14 mouse cellular contexts compared by ENCODE assay signal in genomic region chr6:85368722-85369121, GRCm38 (mm10). TPM values are rescaled to one million over a fixed set of nuclear protein-coding genes. Genes with fewer than 3 reads are reported as not detected.
DNase-seq lines count a peak whose midpoint lies in the region; ATAC-seq and TF ChIP-seq lines count a peak whose summit lies in the region.
"Had no signal": no experiment of that assay in that cellular context is flagged by ENCODE, and none has a peak within 500 bp of the region (broad histone marks: within the 10 kb centered on the region; RNA-seq: fewer than 3 reads in every experiment).

No protein-coding gene starts in this region.

- peak overlapping the region; percentile 24; the same call in 1 of the 2 replicates for H3K4me2 ChIP-seq in lung, embryonic 14.5 days
- peak overlapping the region; percentile 19; the same call in 1 of the 2 replicates for H3K4me2 ChIP-seq in limb, embryonic 13.5 days (replicated peaks)
- H3K4me2 ChIP-seq: liver, embryonic 13.5 days; midbrain, embryonic 13.5 days had no signal

- H3K27me3 ChIP-seq in lung, embryonic 14.5 days (ENCODE audit: insufficient read depth, low read length), result no peaks in the 10 kb centered on the region
- H3K27me3 ChIP-seq in limb, embryonic 13.5 days, result no peaks in the 10 kb centered on the region
- H3K27me3 ChIP-seq: midbrain, embryonic 13.5 days had no signal

- H3K36me3 ChIP-seq in lung, embryonic 14.5 days (ENCODE audit: insufficient read depth), result no peaks in the 10 kb centered on the region
- H3K36me3 ChIP-seq in limb, embryonic 13.5 days, result 0 out of 2 replicates have a peak, but pooled peaks cover 5% of the 10 kb centered on the region
- H3K36me3 ChIP-seq: liver, embryonic 13.5 days had no signal

- 47% methylated on average over 5 of the region's 5 CpGs for WGBS in lung, embryonic 14.5 days
- 62% methylated on average over 5 of the region's 5 CpGs for WGBS in limb, embryonic 13.5 days

- ATAC-seq in lung, embryonic 14.5 days (ENCODE audit: insufficient read depth), result peak; percentile 36; the same call in 1 of the 2 replicates
- ATAC-seq in limb, embryonic 13.5 days (ENCODE audit: low FRiP score, low read depth), result no peak
- ATAC-seq: midbrain, embryonic 13.5 days had no signal

- no peak for TF ChIP-seq CTCF in gastrocnemius, adult 2 months (IDR thresholded peaks at IDR 0.05)
- no peak for TF ChIP-seq CTCF in lung, embryonic 14.5 days (IDR thresholded peaks at IDR 0.05; ENCODE audit: low read depth)
- TF ChIP-seq CTCF in embryonic fibroblast, embryonic 13.5 days (IDR thresholded peaks at IDR 0.05; ENCODE audit: borderline replicate concordance, insufficient read depth, low read length), result no peak

- intact Hi-C loops in gastrocnemius, adult 2 months (cut with DNase I), result no loop called here
- intact Hi-C loops in gastrocnemius, postnatal 36 days (cut with DNase I), result no loop called here

- H3K27ac ChIP-seq in gastrocnemius, adult 2 months, result peak overlapping the region; percentile 92
- peak overlapping the region; percentile 80 for H3K27ac ChIP-seq in lung, embryonic 14.5 days (ENCODE audit: low read depth)
- peak overlapping the region; percentile 56 for H3K27ac ChIP-seq in embryonic fibroblast, embryonic 13.5 days (ENCODE audit: insufficient read depth, low read length)
- peak overlapping the region; percentile 72 for H3K27ac ChIP-seq in limb, embryonic 13.5 days
- H3K27ac ChIP-seq: liver, embryonic 13.5 days; midbrain, embryonic 13.5 days had no signal

- no peak overlapping the region for H3K9ac ChIP-seq in lung, embryonic 14.5 days
- H3K9ac ChIP-seq in limb, embryonic 13.5 days, result no peak overlapping the region
- H3K9ac ChIP-seq: liver, embryonic 13.5 days; midbrain, embryonic 13.5 days had no signal

- peaks cover 39% of the 10 kb centered on the region for H3K4me1 ChIP-seq in lung, embryonic 14.5 days (ENCODE audit: insufficient read depth)
- H3K4me1 ChIP-seq in embryonic fibroblast, embryonic 13.5 days (ENCODE audit: control insufficient read depth, insufficient read depth, low read length), result peaks cover 15% of the 10 kb centered on the region
- H3K4me1 ChIP-seq in limb, embryonic 13.5 days, result peaks cover 81% of the 10 kb centered on the region

- H3K4me3 ChIP-seq in gastrocnemius, adult 2 months, result peak overlapping the region; percentile 52
- no peak overlapping the region for H3K4me3 ChIP-seq in lung, embryonic 14.5 days (ENCODE audit: low read depth, low read length)
- H3K4me3 ChIP-seq in embryonic fibroblast, embryonic 13.5 days (ENCODE audit: insufficient read depth, low read length), result no peak overlapping the region
- H3K4me3 ChIP-seq in limb, embryonic 13.5 days, result no peak overlapping the region
- H3K4me3 ChIP-seq: liver, embryonic 13.5 days; midbrain, embryonic 13.5 days had no signal

- no peaks in the 10 kb centered on the region for H3K9me3 ChIP-seq in lung, embryonic 14.5 days (ENCODE audit: low read depth, low read length)
- H3K9me3 ChIP-seq in limb, embryonic 13.5 days, result no peaks in the 10 kb centered on the region
- H3K9me3 ChIP-seq: liver, embryonic 13.5 days; midbrain, embryonic 13.5 days had no signal

- TF ChIP-seq POLR2A in embryonic fibroblast, embryonic 13.5 days (IDR thresholded peaks at IDR 0.05; ENCODE audit: low read depth, low read length), result no peak

- no peak for DNase-seq in gastrocnemius, adult 2 months
- no peak for DNase-seq in gastrocnemius, postnatal 36 days
- peak; percentile 33 for DNase-seq in lung, embryonic 14.5 days
- DNase-seq in lung, postnatal 14 days, result no peak
- DNase-seq in natural killer cell, adult 2 months (ENCODE audit: low spot score in 2 of 2), result no peak
- no peak for DNase-seq in left cerebral cortex, adult 18-20 months (ENCODE audit: low spot score in 2 of 2)
- DNase-seq: liver, embryonic 13.5 days had no signal

RNA-seq across cellular contexts. Expression of gene Rab11fip5, which starts 5.7 kb away (rescaled TPM):
- 10 to 100 TPM; 24.2 to 28.2 TPM for total RNA-seq in gastrocnemius, adult 2 months (2021)
- 10 to 100 TPM; 20.2 to 26.7 TPM for total RNA-seq in gastrocnemius, postnatal 36 days (2021)
- 10.1 and 10.6 TPM in 2 replicates for polyA plus RNA-seq in lung, embryonic 14.5 days (2014; fragmentation: Nextera tagmentation; extraction: Ambion mirVana)
- polyA plus RNA-seq in embryonic fibroblast, embryonic 13.5 days (2011; ENCODE audit: insufficient read length, low read depth, missing spikeins), result 27.2 and 28.2 TPM in 2 replicates
- 16.7 and 17.2 TPM in 2 replicates for polyA plus RNA-seq in limb, embryonic 13.5 days (2015; fragmentation: Nextera tagmentation; extraction: Ambion mirVana)
- 10 to 100 TPM; 81.7 to 82.1 TPM for total RNA-seq in left cerebral cortex, adult 18-20 months (2021)

RNA-seq across cellular contexts. Expression of gene Sfxn5, which starts 35.5 kb away (rescaled TPM):
- total RNA-seq in gastrocnemius, adult 2 months (2021), result 1 to 10 TPM; 5.9 to 7.3 TPM
- 1 to 10 TPM; 6.9 TPM for total RNA-seq in gastrocnemius, postnatal 36 days (2021)
- 5.9 and 8.3 TPM in 2 replicates for polyA plus RNA-seq in lung, embryonic 14.5 days (2014; fragmentation: Nextera tagmentation; extraction: Ambion mirVana)
- 8.2 and 9.7 TPM in 2 replicates for polyA plus RNA-seq in embryonic fibroblast, embryonic 13.5 days (2011; ENCODE audit: insufficient read length, low read depth, missing spikeins)
- polyA plus RNA-seq in limb, embryonic 13.5 days (2015; fragmentation: Nextera tagmentation; extraction: Ambion mirVana), result 8.9 and 10.1 TPM in 2 replicates
- total RNA-seq in left cerebral cortex, adult 18-20 months (2021), result 100 to 1,000 TPM; 163 to 164 TPM

RNA-seq across cellular contexts. Expression of gene Noto, which starts 55.0 kb away (rescaled TPM):
- not detected for total RNA-seq in gastrocnemius, adult 2 months (2021)
- total RNA-seq in gastrocnemius, postnatal 36 days (2021), result not detected
- 0.19 and 0.37 TPM in 2 replicates for polyA plus RNA-seq in lung, embryonic 14.5 days (2014; fragmentation: Nextera tagmentation; extraction: Ambion mirVana)
- polyA plus RNA-seq in embryonic fibroblast, embryonic 13.5 days (2011; ENCODE audit: insufficient read length, low read depth, missing spikeins), result not detected in 2 replicates
- polyA plus RNA-seq in limb, embryonic 13.5 days (2015; fragmentation: Nextera tagmentation; extraction: Ambion mirVana), result not detected in 2 replicates
- not detected for total RNA-seq in left cerebral cortex, adult 18-20 months (2021)
- total RNA-seq: gastrocnemius, postnatal 4 days; layer of hippocampus, adult 8-10 months had no signal
- polyA plus RNA-seq: brain, embryonic 14.5 days; forebrain, embryonic 11.5 days; liver, embryonic 13.5 days; midbrain, embryonic 13.5 days had no signal

Comparison
In these comparisons a context has a peak if more than half of its experiments do, and no peak if none do; other contexts are left out.
1. RNA of gene Sfxn5, which starts 35.5 kb away (total RNA-seq): 163 to 164 TPM in left cerebral cortex, adult 18-20 months; 5.9 to 7.3 TPM in gastrocnemius, adult 2 months and 6.9 TPM in gastrocnemius, postnatal 36 days; every median in the first group is over 10 times any median in the second.
2. Peak in every context shown above with its lines, with median percentiles within 50 percentile points of each other: H3K27ac ChIP-seq.